Mouse (Mus musculus) large intestine, adult 2 months (tissue): ENCODE results near the gene Hist1h2ad. TPM values are rescaled to one million over a fixed set of nuclear protein-coding genes. Genes with fewer than 3 reads are reported as not detected.

Experiments
- DNase-seq: peaks from one replicate; pipeline ENCODE4 v3.0.0-alpha.2; 2012; ENCODE audit warnings: low read depth, low spot score
- WGBS: fragments of 180-500 bp; shearing (Covaris S2); methylation state at CpG from one replicate; pipeline ENCODE4 v1.1.7; 2018; 5-methylcytosine and 5-hydroxymethylcytosine counted together
- polyA plus RNA-seq: library from polyadenylated mRNA; depleted of rRNA; stranded (reverse); fragments of >200 nt; gene quantifications from 2 replicates; pipeline ENCODE4 v1.2.3, GENCODE M21; 2012; rRNA removed

Gene Hist1h2ad
- polyA plus RNA-seq, 1 experiment: 3.6 TPM

GRCm38 (mm10) chr13:23605052-23605451, 30.9 kb downstream of the Hist1h2ad start:
- DNase-seq: no peak

GRCm38 (mm10) chr13:23609209-23609608, 35.0 kb downstream of the Hist1h2ad start:
- WGBS: 72% methylated on average over 4 of the region's 4 CpGs
- DNase-seq: no peak

More at GRCm38 (mm10) chr13:23605052-23605451, 30.9 kb downstream of the Hist1h2ad start:
- 93% methylated on average over 3 of the region's 3 CpGs for WGBS

GRCm38 (mm10) chr13:23609844-23610243, 35.7 kb downstream of the Hist1h2ad start:
- no peak for DNase-seq

- 85% methylated on average over 2 of the region's 2 CpGs for WGBS
Observed at GRCm38 (mm10) chr13:23610393-23610792, 36.2 kb downstream of the Hist1h2ad start.

GRCm38 (mm10) chr13:23611638-23612037, 37.5 kb downstream of the Hist1h2ad start:
- WGBS: 82% methylated on average over 3 of the region's 3 CpGs
- DNase-seq: no peak

More at GRCm38 (mm10) chr13:23610393-23610792, 36.2 kb downstream of the Hist1h2ad start:
- no peak for DNase-seq

GRCm38 (mm10) chr13:23620056-23620732, 46.0 kb downstream of the Hist1h2ad start:
- WGBS: 28% methylated on average over 12 of the region's 12 CpGs
- no peak for DNase-seq

- peak; percentile 88 for DNase-seq
- WGBS: under 1% methylated on average over 27 of the region's 27 CpGs
Observed at GRCm38 (mm10) chr13:23620733-23621531, 46.8 kb downstream of the Hist1h2ad start, which contains the start of gene Hist1h2be. Gene Hist1h2be, minus strand, starts transcription at chr13:23621124.

GRCm38 (mm10) chr13:23621532-23622174, 47.5 kb downstream of the Hist1h2ad start:
- WGBS: under 1% methylated on average over 18 of the region's 18 CpGs
- peak; percentile 57 for DNase-seq

GRCm38 (mm10) chr13:23622175-23622671, 48.0 kb downstream of the Hist1h2ad start, which contains the start of gene Hist1h1e:
Gene Hist1h1e, minus strand, starts transcription at chr13:23622558.
- DNase-seq: peak; percentile 65
- under 1% methylated on average over 53 of the region's 53 CpGs for WGBS

- 20% methylated on average over 7 of the region's 7 CpGs for WGBS
- peak; percentile 25 for DNase-seq
Observed at GRCm38 (mm10) chr13:23622861-23623450, 48.8 kb downstream of the Hist1h2ad start.

Other genes with a start within 250 kb of the Hist1h2ad start
- gene Zfp322a, start 205.2 kb upstream of the Hist1h2ad start, polyA plus RNA-seq: 1.1 and 1.7 TPM in 2 replicates
- gene Abt1, start 150.5 kb upstream of the Hist1h2ad start, polyA plus RNA-seq: 2.9 and 3.1 TPM in 2 replicates
- gene Btn1a1, start 108.5 kb upstream of the Hist1h2ad start, polyA plus RNA-seq: 0.07 and 0.17 TPM in 2 replicates
- 0.09 TPM in 1 of 2 replicates, not detected in the other for gene Btn2a2, start 85.5 kb upstream of the Hist1h2ad start, polyA plus RNA-seq
- gene Hist1h4h, start 43.3 kb upstream of the Hist1h2ad start, polyA plus RNA-seq: 27.9 and 42.9 TPM in 2 replicates
- 64.4 and 250 TPM in 2 replicates for gene Hist1h2af, start 40.5 kb upstream of the Hist1h2ad start, polyA plus RNA-seq
- 30.9 and 39.2 TPM in 2 replicates for gene Hist1h3g, start 39.0 kb upstream of the Hist1h2ad start, polyA plus RNA-seq
- 5.2 and 6.8 TPM in 2 replicates for gene Hist1h2bh, start 31.0 kb upstream of the Hist1h2ad start, polyA plus RNA-seq
- gene Hist1h3f, start 30.3 kb upstream of the Hist1h2ad start, polyA plus RNA-seq: 5.9 and 7.1 TPM in 2 replicates
- 27.0 and 31.0 TPM in 2 replicates for gene Hist1h4f, start 22.7 kb upstream of the Hist1h2ad start, polyA plus RNA-seq
- gene Hist1h1d, start 21.1 kb upstream of the Hist1h2ad start, polyA plus RNA-seq: 0.40 and 0.43 TPM in 2 replicates
- 29.4 and 30.0 TPM in 2 replicates for gene Hist1h3e, start 12.0 kb upstream of the Hist1h2ad start, polyA plus RNA-seq
- 8.9 and 10.5 TPM in 2 replicates for gene Hist1h2ae, start 3.2 kb upstream of the Hist1h2ad start, polyA plus RNA-seq
- gene Hist1h2bg, start 3.0 kb upstream of the Hist1h2ad start, polyA plus RNA-seq: 29.0 and 42.0 TPM in 2 replicates
- 9.1 and 18.1 TPM in 2 replicates for gene Hist1h2bf, start 185 bp upstream of the Hist1h2ad start, polyA plus RNA-seq
- gene Hist1h3d, start 1.4 kb downstream of the Hist1h2ad start, polyA plus RNA-seq: 9.5 and 13.9 TPM in 2 replicates
- 13.6 and 13.7 TPM in 2 replicates for gene Hist1h4d, start 7.2 kb downstream of the Hist1h2ad start, polyA plus RNA-seq
- gene Hist1h2be, start 46.7 kb downstream of the Hist1h2ad start, polyA plus RNA-seq: 1.9 and 2.5 TPM in 2 replicates
- 2.7 and 3.1 TPM in 2 replicates for gene Hist1h1e, start 48.2 kb downstream of the Hist1h2ad start, polyA plus RNA-seq
- gene Hist1h2ac, start 109.6 kb downstream of the Hist1h2ad start, polyA plus RNA-seq: 1.2 TPM in 2 replicates
- gene Hist1h2bc, start 109.8 kb downstream of the Hist1h2ad start, polyA plus RNA-seq: 279 and 296 TPM in 2 replicates
- gene Hist1h1t, start 121.4 kb downstream of the Hist1h2ad start, polyA plus RNA-seq: not detected in 2 replicates
- 16.9 and 21.6 TPM in 2 replicates for gene Hist1h4c, start 124.1 kb downstream of the Hist1h2ad start, polyA plus RNA-seq
- gene Hfe, start 136.5 kb downstream of the Hist1h2ad start, polyA plus RNA-seq: 6.3 and 7.7 TPM in 2 replicates
- 50.3 and 59.2 TPM in 2 replicates for gene Hist1h1c, start 164.4 kb downstream of the Hist1h2ad start, polyA plus RNA-seq
- 19.7 and 24.7 TPM in 2 replicates for gene Hist1h3c, start 171.2 kb downstream of the Hist1h2ad start, polyA plus RNA-seq
- 13.5 and 18.0 TPM in 2 replicates for gene Hist1h2bb, start 172.4 kb downstream of the Hist1h2ad start, polyA plus RNA-seq
- gene Hist1h2ab, start 176.7 kb downstream of the Hist1h2ad start, polyA plus RNA-seq: 17.4 and 19.2 TPM in 2 replicates
- gene Hist1h3b, start 177.9 kb downstream of the Hist1h2ad start, polyA plus RNA-seq: 22.1 and 33.6 TPM in 2 replicates
- 18.1 and 21.3 TPM in 2 replicates for gene Hist1h4b, start 182.6 kb downstream of the Hist1h2ad start, polyA plus RNA-seq
- 13.1 and 21.1 TPM in 2 replicates for gene Hist1h4a, start 186.8 kb downstream of the Hist1h2ad start, polyA plus RNA-seq
- gene Hist1h3a, start 188.0 kb downstream of the Hist1h2ad start, polyA plus RNA-seq: 16.1 and 17.5 TPM in 2 replicates
- 1.3 and 1.4 TPM in 2 replicates for gene Hist1h1a, start 189.3 kb downstream of the Hist1h2ad start, polyA plus RNA-seq
- 0.71 and 4.1 TPM in 2 replicates for gene Trim38, start 195.5 kb downstream of the Hist1h2ad start, polyA plus RNA-seq
- gene Slc17a2, start 232.6 kb downstream of the Hist1h2ad start, polyA plus RNA-seq: 0.07 TPM in 1 of 2 replicates, not detected in the other